Mouse (Mus musculus): ENCODE data around the gene Fam118a. TPM values are rescaled to one million over a fixed set of nuclear protein-coding genes. Genes with fewer than 3 reads are reported as not detected.

Fam118a gene
- total and polyA plus RNA-seq, 2 experiments from 2014 or later = 18.2 to 30.3 TPM

DNA sequence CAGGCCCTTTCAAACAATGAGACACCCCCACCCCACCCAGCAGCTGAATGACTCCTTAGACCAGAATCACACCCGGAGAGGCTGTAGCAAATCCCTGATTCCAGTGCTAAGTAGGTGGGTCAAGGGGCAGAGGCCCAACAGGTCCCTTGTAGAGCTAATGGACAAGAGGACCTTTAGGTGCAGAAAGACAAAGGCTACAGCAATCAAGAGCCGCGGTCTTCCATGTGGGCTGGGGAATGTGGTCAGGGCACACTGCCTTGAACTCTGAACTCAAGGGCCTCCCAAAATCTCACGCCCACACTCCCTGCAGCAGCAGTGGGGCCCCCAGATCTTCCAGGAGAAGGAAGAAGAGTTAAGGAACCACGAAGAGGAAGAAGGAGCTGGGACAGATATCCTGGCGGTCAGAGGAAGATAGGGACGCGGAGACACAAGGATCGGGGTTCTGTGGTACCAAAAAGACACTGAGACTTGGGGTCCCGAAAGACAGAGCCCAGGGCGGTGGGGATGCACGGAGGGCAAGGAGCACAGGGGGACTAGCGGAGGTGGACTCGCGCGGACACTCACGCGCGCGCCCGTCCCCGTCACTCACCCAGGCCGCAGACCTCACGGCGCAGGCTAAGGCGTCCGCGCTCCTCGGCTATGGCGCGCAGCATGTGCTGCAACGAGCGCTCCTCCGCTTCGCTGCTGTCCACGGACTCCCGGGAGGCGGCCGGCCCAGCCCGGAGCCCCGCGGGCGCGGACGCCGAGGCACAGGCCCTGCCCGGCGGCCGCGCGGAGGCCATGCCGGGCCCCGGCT, 41.5 kb upstream of the Fam118a start:
- peak; percentile 74 for DNase-seq (ENCODE audit: low spot score)
- peak overlapping the region; percentile 97 for H3K9ac ChIP-seq (replicated peaks; ENCODE audit: low read length)
- H3K36me3 ChIP-seq (ENCODE audit: insufficient read depth, low read length) = no peaks in the 10 kb centered on the region
- under 1% methylated on average over 48 of the region's 53 CpGs for WGBS
- peak overlapping the region; percentile 90 for H3K27ac ChIP-seq
- peak overlapping the region; percentile 82 for H3K4me3 ChIP-seq (ENCODE audit: low read length)
- H3K4me2 ChIP-seq (ENCODE audit: low read depth, low read length) = peak overlapping the region; percentile 93
- TF ChIP-seq CTCF (IDR thresholded peaks at IDR 0.05; ENCODE audit: low read depth) = no peak
- ATAC-seq = peak; percentile 61
- no peaks in the 10 kb centered on the region for H3K9me3 ChIP-seq (ENCODE audit: low read length)
- H3K27me3 ChIP-seq (ENCODE audit: insufficient read depth, low read length) = no peaks in the 10 kb centered on the region
- peaks cover 27% of the 10 kb centered on the region for H3K4me1 ChIP-seq (ENCODE audit: insufficient read depth, low read length)

DNA sequence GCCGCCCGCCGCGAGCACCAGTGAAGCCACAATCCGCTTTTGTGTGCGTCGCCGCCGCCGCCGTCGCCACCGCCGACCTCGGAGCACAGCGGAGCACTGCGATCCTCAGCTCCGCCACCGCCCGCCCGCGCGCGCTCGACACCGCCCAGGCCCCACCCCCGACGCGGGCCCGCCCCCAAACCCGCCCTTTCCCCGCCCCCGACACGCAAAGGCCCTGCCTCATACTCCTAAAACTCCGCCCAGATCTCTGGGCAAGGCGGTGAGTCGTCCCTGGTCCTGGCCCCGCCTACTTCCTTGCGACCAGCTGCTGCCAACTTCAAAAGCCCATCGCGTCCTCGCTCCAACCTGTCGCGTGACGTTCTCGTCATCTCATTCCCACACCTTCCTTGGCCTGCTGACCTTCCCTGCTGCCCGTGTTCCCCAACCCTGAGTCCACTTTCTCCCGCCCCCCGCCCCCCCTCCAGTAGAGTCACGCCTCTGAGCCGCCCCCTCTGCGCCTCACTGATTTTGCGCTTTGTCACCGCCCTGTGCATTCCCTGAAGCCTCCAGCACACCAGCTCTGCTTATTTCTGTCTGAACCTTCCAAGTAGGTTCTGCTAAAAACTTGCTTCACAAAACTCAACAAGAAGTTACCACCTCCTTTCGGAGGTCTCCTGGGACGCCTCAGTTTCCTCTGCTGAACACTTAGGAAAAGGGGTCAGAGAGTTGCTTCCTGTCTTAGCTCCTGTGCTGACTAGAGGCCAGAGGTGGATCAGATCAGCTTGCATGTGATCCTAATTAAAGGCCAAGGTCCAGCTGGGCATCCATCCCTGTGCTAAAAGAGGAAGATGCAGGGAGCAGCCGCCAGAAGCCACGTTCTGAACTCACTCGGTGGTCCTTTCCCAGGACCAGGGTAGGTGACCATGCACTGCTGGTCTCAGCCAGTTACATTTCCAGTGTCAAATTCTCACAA, 40.6 kb upstream of the Fam118a start, which contains the start of gene 5031439G07Rik:
5031439G07Rik (minus strand) TSS at position 678 of the 952 bp plus-strand sequence.
- Histone ChIP-seq H3K9ac (replicated peaks; ENCODE audit: low read length) (peak within 1 kb of the TSS; percentile 97), H3K4me3 (ENCODE audit: low read length) (peak within 1 kb of the TSS; percentile 82), H3K27me3 (ENCODE audit: insufficient read depth, low read length) (no peaks in the 10 kb centered on the region), H3K27ac (peak within 1 kb of the TSS; percentile 90), H3K36me3 (ENCODE audit: insufficient read depth, low read length) (no peaks in the 10 kb centered on the region), H3K4me2 (ENCODE audit: low read depth, low read length) (peak within 1 kb of the TSS; percentile 93), H3K4me1 (ENCODE audit: insufficient read depth, low read length) (peaks cover 27% of the 10 kb centered on the region), H3K9me3 (ENCODE audit: low read length) (no peaks in the 10 kb centered on the region)
- DNase-seq (ENCODE audit: low spot score) = peak; percentile 97
- no peak for TF ChIP-seq CTCF (IDR thresholded peaks at IDR 0.05; ENCODE audit: low read depth)
- WGBS = 2% methylated on average over 28 of the region's 59 CpGs
- ATAC-seq = peak; percentile 95

DNA sequence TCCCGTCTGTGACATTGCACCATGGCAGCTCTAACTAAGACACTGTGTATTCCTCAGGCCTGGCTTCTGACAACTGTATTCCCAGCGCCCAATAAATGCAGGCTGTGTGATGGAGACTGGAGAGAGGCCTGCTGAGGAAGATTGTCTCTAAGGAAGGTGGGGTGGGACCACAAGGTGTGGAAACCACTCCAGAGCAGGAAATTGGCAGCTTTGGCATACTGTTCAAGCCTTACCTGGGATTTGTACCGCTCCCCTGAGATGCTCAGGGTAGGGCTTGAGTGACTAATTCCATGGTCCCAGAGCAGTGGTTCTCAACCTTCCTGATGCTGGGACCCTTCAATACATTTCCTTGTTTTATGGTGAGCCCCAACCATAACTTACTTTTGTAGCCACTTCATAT, 39.6 kb upstream of the Fam118a start:
- Histone ChIP-seq H3K9ac (replicated peaks; ENCODE audit: low read length) (no peak overlapping the region), H3K27ac (no peak overlapping the region), H3K36me3 (ENCODE audit: insufficient read depth, low read length) (no peaks in the 10 kb centered on the region), H3K4me1 (ENCODE audit: insufficient read depth, low read length) (peaks cover 21% of the 10 kb centered on the region), H3K9me3 (ENCODE audit: low read length) (no peaks in the 10 kb centered on the region), H3K4me2 (ENCODE audit: low read depth, low read length) (no peak overlapping the region), H3K4me3 (ENCODE audit: low read length) (no peak overlapping the region), H3K27me3 (ENCODE audit: insufficient read depth, low read length) (no peaks in the 10 kb centered on the region)
- ATAC-seq (no peak), DNase-seq (ENCODE audit: low spot score) (no peak)
- no peak for TF ChIP-seq CTCF (IDR thresholded peaks at IDR 0.05; ENCODE audit: low read depth)
- WGBS = 72% methylated on average over 3 of the region's 3 CpGs

DNA sequence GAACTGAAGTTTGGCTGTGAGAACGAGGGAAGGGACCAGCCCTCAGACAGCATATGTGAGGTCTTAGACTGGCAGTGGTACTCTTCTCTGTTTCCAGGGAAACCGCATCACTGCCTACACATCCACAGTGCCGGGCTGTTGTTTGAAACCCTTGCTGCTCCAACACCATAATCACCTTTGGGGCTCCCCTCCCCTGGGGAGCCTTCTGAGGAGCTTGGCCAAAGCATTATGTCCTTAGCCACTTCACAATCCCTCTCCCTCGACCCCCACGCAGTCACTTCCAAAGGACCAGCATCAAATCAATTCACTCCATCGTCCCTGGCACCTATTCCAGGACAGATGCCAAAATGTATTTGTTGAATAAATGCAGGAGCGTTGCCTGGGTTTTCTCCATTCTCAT, 39.0 kb upstream of the Fam118a start:
- Histone ChIP-seq H3K36me3 (ENCODE audit: insufficient read depth, low read length) (no peaks in the 10 kb centered on the region), H3K4me1 (ENCODE audit: insufficient read depth, low read length) (peaks cover 20% of the 10 kb centered on the region), H3K9me3 (ENCODE audit: low read length) (no peaks in the 10 kb centered on the region), H3K9ac (replicated peaks; ENCODE audit: low read length) (no peak overlapping the region), H3K4me3 (ENCODE audit: low read length) (no peak overlapping the region), H3K27me3 (ENCODE audit: insufficient read depth, low read length) (no peaks in the 10 kb centered on the region), H3K27ac (no peak overlapping the region), H3K4me2 (ENCODE audit: low read depth, low read length) (no peak overlapping the region)
- DNase-seq (ENCODE audit: low spot score) (peak; percentile 36), ATAC-seq (no peak)
- no peak for TF ChIP-seq CTCF (IDR thresholded peaks at IDR 0.05; ENCODE audit: low read depth)
- 35% methylated on average over 7 of the region's 7 CpGs for WGBS

DNA sequence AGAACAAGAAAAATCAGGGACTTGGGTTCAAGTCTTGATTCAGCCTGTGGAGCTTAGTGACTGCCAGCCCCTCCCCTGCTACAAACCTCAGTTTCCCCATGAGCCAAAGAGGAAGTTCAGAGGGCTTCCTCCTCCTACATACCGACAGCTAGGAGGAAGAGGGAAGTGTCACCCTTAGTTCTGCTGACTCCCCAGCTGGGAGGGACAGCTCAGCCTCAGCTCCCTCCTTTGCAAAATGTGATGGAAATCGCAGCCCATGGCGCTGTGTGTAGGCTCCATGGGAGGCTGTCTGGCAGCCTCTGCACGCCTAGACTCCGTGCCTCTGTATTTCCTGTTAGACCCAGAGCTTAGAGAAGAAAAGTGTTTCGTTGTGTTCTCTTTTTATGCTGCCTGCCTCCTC, 34.2 kb upstream of the Fam118a start:
- Histone ChIP-seq H3K4me1 (ENCODE audit: insufficient read depth, low read length) (0 out of 2 replicates have a peak, but pooled peaks cover 5% of the 10 kb centered on the region), H3K36me3 (ENCODE audit: insufficient read depth, low read length) (no peaks in the 10 kb centered on the region), H3K27me3 (ENCODE audit: insufficient read depth, low read length) (no peaks in the 10 kb centered on the region), H3K9ac (replicated peaks; ENCODE audit: low read length) (no peak overlapping the region), H3K27ac (no peak overlapping the region), H3K4me3 (ENCODE audit: low read length) (no peak overlapping the region), H3K4me2 (ENCODE audit: low read depth, low read length) (no peak overlapping the region), H3K9me3 (ENCODE audit: low read length) (no peaks in the 10 kb centered on the region)
- no peak for TF ChIP-seq CTCF (IDR thresholded peaks at IDR 0.05; ENCODE audit: low read depth)
- no peak for ATAC-seq
- DNase-seq (ENCODE audit: low spot score) = no peak
- WGBS = 47% methylated on average over 6 of the region's 6 CpGs

DNA sequence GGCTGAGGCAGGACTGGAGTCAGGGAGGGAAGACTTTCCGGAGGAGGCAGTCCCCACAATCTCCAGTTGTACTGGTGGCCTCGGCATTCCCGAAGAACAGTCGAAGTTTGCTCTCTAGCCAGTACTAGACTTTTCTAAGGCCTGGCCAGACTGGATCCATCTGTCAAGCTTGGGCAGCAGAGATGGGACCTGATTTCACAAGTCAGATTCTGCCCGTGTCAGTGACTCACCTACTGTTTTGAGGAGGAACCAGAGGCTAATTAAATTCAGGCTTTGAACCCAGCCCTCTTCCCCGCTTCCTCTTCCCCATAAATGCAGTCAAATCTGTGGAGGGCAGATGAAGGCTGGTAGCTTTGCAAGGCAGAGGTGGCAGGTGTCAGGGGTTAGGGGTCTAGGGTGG, 33.7 kb upstream of the Fam118a start:
- no peaks in the 10 kb centered on the region for H3K27me3 ChIP-seq (ENCODE audit: insufficient read depth, low read length)
- DNase-seq (ENCODE audit: low spot score) = no peak
- no peak overlapping the region for H3K27ac ChIP-seq
- 52% methylated on average over 6 of the region's 6 CpGs for WGBS
- no peak for TF ChIP-seq CTCF (IDR thresholded peaks at IDR 0.05; ENCODE audit: low read depth)
- H3K9me3 ChIP-seq (ENCODE audit: low read length) = no peaks in the 10 kb centered on the region
- H3K4me3 ChIP-seq (ENCODE audit: low read length) = no peak overlapping the region
- ATAC-seq = no peak
- H3K4me2 ChIP-seq (ENCODE audit: low read depth, low read length) = no peak overlapping the region
- H3K36me3 ChIP-seq (ENCODE audit: insufficient read depth, low read length) = no peaks in the 10 kb centered on the region
- H3K4me1 ChIP-seq (ENCODE audit: insufficient read depth, low read length) = no peaks in the 10 kb centered on the region
- no peak overlapping the region for H3K9ac ChIP-seq (replicated peaks; ENCODE audit: low read length)

Measured in hindbrain, postnatal 0 days (tissue).